14 mouse cellular contexts compared by ENCODE assay signal in the genomic region with DNA sequence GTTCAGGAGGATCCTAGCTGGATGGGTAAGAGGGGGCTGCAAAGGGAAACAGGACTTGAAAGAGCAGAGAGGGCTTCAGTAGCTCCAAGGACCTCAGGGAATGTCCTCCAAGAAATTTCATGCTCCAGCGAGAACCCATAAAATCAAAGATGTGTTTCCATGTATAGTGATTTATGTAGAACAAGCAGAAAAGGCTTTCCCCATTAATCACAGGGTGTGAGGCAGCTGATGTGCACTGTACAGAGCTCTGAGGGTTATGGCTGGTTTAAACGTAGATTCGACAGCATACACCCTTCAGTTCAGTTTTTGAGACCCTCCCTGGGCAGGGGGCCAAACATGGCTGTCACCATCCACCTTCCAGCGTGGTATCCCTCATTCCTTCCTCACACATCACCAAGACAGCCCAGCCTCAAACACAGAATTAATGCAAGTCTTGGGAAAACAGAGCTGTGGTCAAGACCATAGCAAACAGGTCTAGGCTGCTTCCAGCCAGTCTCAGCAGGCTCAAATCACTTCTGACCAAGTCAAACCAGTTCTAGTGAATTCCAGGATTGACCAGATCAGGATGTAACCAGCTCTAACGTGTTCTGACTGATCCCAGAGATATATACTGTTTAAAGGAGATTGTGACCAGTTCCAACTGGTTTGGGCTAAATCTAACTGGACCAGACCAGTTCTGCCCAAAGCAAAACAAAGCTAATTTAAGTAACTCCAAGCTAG.
DNase-seq lines count a peak whose midpoint lies in the region; ATAC-seq lines count a peak whose summit lies in the region.
"Had no signal": no experiment of that assay in that cellular context is flagged by ENCODE, and none has a peak within 500 bp of the region (broad histone marks: within the 10 kb centered on the region; RNA-seq: fewer than 3 reads in every experiment).

No protein-coding gene starts in this region.

- no peaks in the 10 kb centered on the region for H3K36me3 ChIP-seq in embryonic facial prominence, embryonic 10.5 days (replicated peaks)
- no peaks in the 10 kb centered on the region for H3K36me3 ChIP-seq in limb, embryonic 15.5 days
- H3K36me3 ChIP-seq: forebrain, embryonic 12.5 days; liver, embryonic 12.5 days had no signal

- peaks cover 28% of the 10 kb centered on the region for H3K4me1 ChIP-seq in embryonic facial prominence, embryonic 10.5 days
- peaks cover 19% of the 10 kb centered on the region; the same call in 1 of the 2 replicates for H3K4me1 ChIP-seq in limb, embryonic 15.5 days
- H3K4me1 ChIP-seq: liver, embryonic 12.5 days had no signal

- no peak overlapping the region for H3K4me2 ChIP-seq in limb, embryonic 15.5 days
- H3K4me2 ChIP-seq: forebrain, embryonic 12.5 days; hindbrain, embryonic 14.5 days; liver, embryonic 12.5 days had no signal

- H3K9me3 ChIP-seq in embryonic facial prominence, embryonic 10.5 days: no peaks in the 10 kb centered on the region
- no peaks in the 10 kb centered on the region for H3K9me3 ChIP-seq in limb, embryonic 15.5 days
- H3K9me3 ChIP-seq: forebrain, embryonic 12.5 days; liver, embryonic 12.5 days had no signal

- peaks cover 8% of the 10 kb centered on the region; the same call in 1 of the 2 replicates for H3K27me3 ChIP-seq in embryonic facial prominence, embryonic 10.5 days (replicated peaks; ENCODE audit: low read depth, poor library complexity, severe bottlenecking)
- no peaks in the 10 kb centered on the region for H3K27me3 ChIP-seq in limb, embryonic 15.5 days

- 78% methylated on average over 5 of the region's 5 CpGs for WGBS in embryonic facial prominence, embryonic 10.5 days
- WGBS in limb, embryonic 15.5 days: 28% methylated on average over 5 of the region's 5 CpGs

- DNase-seq in NIH3T3 (ENCODE audit: low read depth): peak; percentile 43
- peak; percentile 41 for DNase-seq in embryonic facial prominence, embryonic 10.5 days (ENCODE audit: low spot score)
- DNase-seq in kidney, adult 9 months: peak; percentile 56
- DNase-seq in c-Kit-positive CD71-positive TER-119-positive erythroid progenitor cells, embryonic 14.5 days (ENCODE audit: low spot score): no peak
- no peak for DNase-seq in spleen, adult 12 weeks (ENCODE audit: low spot score)
- DNase-seq in right cerebral cortex, adult 2 months (ENCODE audit: low spot score in 2 of 2): no peak
- DNase-seq in left cerebral cortex, adult 11 months (ENCODE audit: low spot score): no peak
- DNase-seq: cerebellum, postnatal 36 days; heart, adult 18-20 months had no signal

- no peak overlapping the region for H3K4me3 ChIP-seq in embryonic facial prominence, embryonic 10.5 days
- no peak overlapping the region for H3K4me3 ChIP-seq in limb, embryonic 15.5 days
- H3K4me3 ChIP-seq: forebrain, embryonic 12.5 days; liver, embryonic 12.5 days had no signal

- H3K27ac ChIP-seq in embryonic facial prominence, embryonic 10.5 days (replicated peaks): peak overlapping the region; percentile 53; the same call in 1 of the 2 replicates
- H3K27ac ChIP-seq in limb, embryonic 15.5 days: peak overlapping the region; percentile 40
- H3K27ac ChIP-seq: forebrain, embryonic 12.5 days; hindbrain, embryonic 14.5 days; liver, embryonic 12.5 days; macrophage had no signal

- no peak for ATAC-seq in limb, embryonic 15.5 days (ENCODE audit: insufficient number of reproducible peaks, low FRiP score, low TSS enrichment, low read depth)
- ATAC-seq: liver, embryonic 12.5 days had no signal

- H3K9ac ChIP-seq in limb, embryonic 15.5 days: no peak overlapping the region
- H3K9ac ChIP-seq: forebrain, embryonic 12.5 days; hindbrain, embryonic 14.5 days; liver, embryonic 12.5 days had no signal

Comparison
In these comparisons a context has a peak if more than half of its experiments do, and no peak if none do; other contexts are left out.
1. DNase-seq: peak in NIH3T3 (single experiment), embryonic facial prominence, embryonic 10.5 days (single experiment) and kidney, adult 9 months (single experiment); none in c-Kit-positive CD71-positive TER-119-positive erythroid progenitor cells, embryonic 14.5 days (single experiment), spleen, adult 12 weeks (single experiment), right cerebral cortex, adult 2 months (0 of 2) and left cerebral cortex, adult 11 months (single experiment).